In genomic region chr11:21569456-21570108, GRCm38 (mm10) we compare ENCODE assay signal across 9 mouse cellular contexts. TPM values are rescaled to one million over a fixed set of nuclear protein-coding genes. Genes with fewer than 3 reads are reported as not detected.
DNase-seq lines count a peak whose midpoint lies in the region; ATAC-seq and TF ChIP-seq lines count a peak whose summit lies in the region.
"Had no signal": no experiment of that assay in that cellular context is flagged by ENCODE, and none has a peak within 500 bp of the region (broad histone marks: within the 10 kb centered on the region; RNA-seq: fewer than 3 reads in every experiment).

No protein-coding gene starts in this region.

- DNase-seq in neural tube, embryonic 10.5 days (ENCODE audit: extremely low spot score, low spot score), result no peak
- DNase-seq in brain, adult 2 months (ENCODE audit: low read depth, low spot score), result peak; percentile 89
- DNase-seq in heart, embryonic 10.5 days (ENCODE audit: low spot score), result peak; percentile 77
- peak; percentile 32 for DNase-seq in lung, postnatal 0 days (ENCODE audit: low spot score)
- DNase-seq in splenic B cell, adult 2 months (ENCODE audit: low read depth, low spot score), result peak; percentile 49
- no peak for DNase-seq in spleen, adult 18-20 months

- no peaks in the 10 kb centered on the region for H3K9me3 ChIP-seq in neural tube, embryonic 12.5 days
- H3K9me3 ChIP-seq in heart, embryonic 10.5 days, result no peaks in the 10 kb centered on the region
- no peaks in the 10 kb centered on the region for H3K9me3 ChIP-seq in kidney, embryonic 16.5 days (ENCODE audit: low read length)
- no peaks in the 10 kb centered on the region for H3K9me3 ChIP-seq in lung, postnatal 0 days (ENCODE audit: low read length)
- H3K9me3 ChIP-seq: embryonic facial prominence, embryonic 12.5 days had no signal

- no peak for ATAC-seq in neural tube, embryonic 12.5 days (ENCODE audit: low FRiP score, low read depth)
- no peak for ATAC-seq in kidney, embryonic 16.5 days (ENCODE audit: low FRiP score, low TSS enrichment)
- no peak for ATAC-seq in lung, postnatal 0 days

- no peak overlapping the region for H3K27ac ChIP-seq in neural tube, embryonic 12.5 days
- peak overlapping the region; percentile 93 for H3K27ac ChIP-seq in heart, embryonic 10.5 days
- H3K27ac ChIP-seq in kidney, embryonic 16.5 days (ENCODE audit: low read length), result peak overlapping the region; percentile 62
- H3K27ac ChIP-seq in lung, postnatal 0 days (ENCODE audit: low read length), result 0 out of 2 replicates have a peak overlapping the region, but pooled peaks have one; percentile 26
- H3K27ac ChIP-seq: embryonic facial prominence, embryonic 12.5 days had no signal

- peaks cover 13% of the 10 kb centered on the region for H3K4me1 ChIP-seq in neural tube, embryonic 12.5 days
- H3K4me1 ChIP-seq in heart, embryonic 10.5 days, result 0 out of 2 replicates have a peak, but pooled peaks cover 12% of the 10 kb centered on the region
- peaks cover 23% of the 10 kb centered on the region for H3K4me1 ChIP-seq in kidney, embryonic 16.5 days (ENCODE audit: insufficient read depth, low read length)
- H3K4me1 ChIP-seq in lung, postnatal 0 days (ENCODE audit: insufficient read depth, low read depth, low read length), result peaks cover 2% of the 10 kb centered on the region; the same call in 1 of the 2 replicates

- no peak overlapping the region for H3K9ac ChIP-seq in neural tube, embryonic 12.5 days
- peak overlapping the region; percentile 32 for H3K9ac ChIP-seq in kidney, embryonic 16.5 days (replicated peaks; ENCODE audit: low read length)
- H3K9ac ChIP-seq in lung, postnatal 0 days (replicated peaks; ENCODE audit: low read depth), result no peak overlapping the region
- H3K9ac ChIP-seq: embryonic facial prominence, embryonic 12.5 days had no signal

- peaks cover 17% of the 10 kb centered on the region for H3K36me3 ChIP-seq in neural tube, embryonic 12.5 days
- H3K36me3 ChIP-seq in heart, embryonic 10.5 days, result peaks cover 29% of the 10 kb centered on the region
- H3K36me3 ChIP-seq in kidney, embryonic 16.5 days (ENCODE audit: insufficient read depth, low read length), result peaks cover 16% of the 10 kb centered on the region
- H3K36me3 ChIP-seq in lung, postnatal 0 days (ENCODE audit: insufficient read depth, low read length), result no peaks in the 10 kb centered on the region; the same call in 1 of the 2 replicates
- peaks cover 4% of the 10 kb centered on the region; the same call in 1 of the 2 replicates for H3K36me3 ChIP-seq in splenic B cell, adult 2 months (ENCODE audit: control insufficient read depth, insufficient read depth, low read length, poor library complexity, severe bottlenecking)

- no peak for TF ChIP-seq EP300 in lung, postnatal 0 days (IDR thresholded peaks at IDR 0.05)

- H3K4me2 ChIP-seq in neural tube, embryonic 12.5 days (replicated peaks), result peak overlapping the region; percentile 68; the same call in 1 of the 2 replicates
- H3K4me2 ChIP-seq in kidney, embryonic 16.5 days (replicated peaks; ENCODE audit: low read depth, low read length), result peak overlapping the region; percentile 42
- 0 out of 2 replicates have a peak overlapping the region, but pooled peaks have one; percentile 5 for H3K4me2 ChIP-seq in lung, postnatal 0 days (replicated peaks; ENCODE audit: low read depth, low read length)

- H3K4me3 ChIP-seq in neural tube, embryonic 12.5 days, result no peak overlapping the region
- H3K4me3 ChIP-seq in heart, embryonic 10.5 days, result peak overlapping the region; percentile 84
- H3K4me3 ChIP-seq in kidney, embryonic 16.5 days (ENCODE audit: low read length), result peak overlapping the region; percentile 22
- H3K4me3 ChIP-seq in lung, postnatal 0 days (ENCODE audit: low read depth, low read length), result no peak overlapping the region
- H3K4me3 ChIP-seq: embryonic facial prominence, embryonic 12.5 days had no signal

- TF ChIP-seq CTCF in lung, postnatal 0 days (IDR thresholded peaks at IDR 0.05), result no peak

- WGBS in neural tube, embryonic 12.5 days, result 41% methylated on average over 3 of the region's 3 CpGs
- WGBS in heart, embryonic 10.5 days, result 48% methylated on average over 3 of the region's 3 CpGs
- WGBS in kidney, embryonic 16.5 days, result 37% methylated on average over 3 of the region's 3 CpGs
- WGBS in lung, postnatal 0 days, result 15% methylated on average over 3 of the region's 3 CpGs

- no peaks in the 10 kb centered on the region for H3K27me3 ChIP-seq in neural tube, embryonic 12.5 days (replicated peaks)
- H3K27me3 ChIP-seq in heart, embryonic 10.5 days (ENCODE audit: insufficient read depth, poor library complexity, severe bottlenecking), result no peaks in the 10 kb centered on the region
- H3K27me3 ChIP-seq in kidney, embryonic 16.5 days (ENCODE audit: insufficient read depth, low read length), result no peaks in the 10 kb centered on the region
- no peaks in the 10 kb centered on the region for H3K27me3 ChIP-seq in lung, postnatal 0 days (replicated peaks; ENCODE audit: insufficient read depth, low read length)
- no peaks in the 10 kb centered on the region for H3K27me3 ChIP-seq in splenic B cell, adult 2 months (ENCODE audit: control insufficient read depth, insufficient read depth, low read length, poor library complexity, severe bottlenecking)
- H3K27me3 ChIP-seq: embryonic facial prominence, embryonic 12.5 days had no signal

RNA-seq across cellular contexts. Expression of gene Wdpcp, which starts 2.5 kb away (rescaled TPM):
- 11.2 and 11.4 TPM in 2 replicates for polyA plus RNA-seq in neural tube, embryonic 12.5 days (2016; fragmentation: Nextera tagmentation; extraction: Ambion mirVana)
- polyA plus RNA-seq in heart, embryonic 10.5 days (2016; fragmentation: Nextera tagmentation; extraction: Ambion mirVana), result 6.8 and 7.0 TPM in 2 replicates
- 13.4 and 14.5 TPM in 2 replicates for polyA plus RNA-seq in kidney, embryonic 16.5 days (2015; fragmentation: Nextera tagmentation; extraction: Ambion mirVana)
- 5.0 and 9.0 TPM in 2 replicates for polyA plus RNA-seq in lung, postnatal 0 days (2015; fragmentation: Nextera tagmentation; extraction: Ambion mirVana)

RNA-seq across cellular contexts. Expression of gene Mdh1, which starts 2.6 kb away (rescaled TPM):
- polyA plus RNA-seq in neural tube, embryonic 12.5 days (2016; fragmentation: Nextera tagmentation; extraction: Ambion mirVana), result 379 and 396 TPM in 2 replicates
- 800 and 1,183 TPM in 2 replicates for polyA plus RNA-seq in heart, embryonic 10.5 days (2016; fragmentation: Nextera tagmentation; extraction: Ambion mirVana)
- 810 and 870 TPM in 2 replicates for polyA plus RNA-seq in kidney, embryonic 16.5 days (2015; fragmentation: Nextera tagmentation; extraction: Ambion mirVana)
- polyA plus RNA-seq in lung, postnatal 0 days (2015; fragmentation: Nextera tagmentation; extraction: Ambion mirVana), result 205 and 221 TPM in 2 replicates

Comparison
In these comparisons a context has a peak if more than half of its experiments do, and no peak if none do; other contexts are left out.
1. H3K4me2 ChIP-seq: peak in every context shown above with its lines; median percentile 68 in neural tube, embryonic 12.5 days; 42 in kidney, embryonic 16.5 days; 5 in lung, postnatal 0 days.
2. H3K4me3 ChIP-seq: peak in heart, embryonic 10.5 days (single experiment) and kidney, embryonic 16.5 days (single experiment); none in neural tube, embryonic 12.5 days (single experiment) and lung, postnatal 0 days (single experiment).
3. DNase-seq: peak in brain, adult 2 months (single experiment), heart, embryonic 10.5 days (single experiment), lung, postnatal 0 days (single experiment) and splenic B cell, adult 2 months (single experiment); none in neural tube, embryonic 10.5 days (single experiment) and spleen, adult 18-20 months (0 of 2).